Mouse (Mus musculus) heart, embryonic 13.5 days (tissue): Measurements from ENCODE around the gene Zgrf1. TPM values are rescaled to one million over a fixed set of nuclear protein-coding genes. Genes with fewer than 3 reads are reported as not detected.

Experiments used
- ATAC-seq: fragments of 200-750 bp; cut with Nextera tagmentation; 2 replicates; pipeline ENCODE4 v1.8.0; 2017; ENCODE audit warnings: moderate TSS enrichment; ENCODE audit not compliant: insufficient number of reproducible peaks, low FRiP score, low TSS enrichment; ENCODE audit errors: extremely low read depth
- H3K27ac ChIP-seq: fragments of 300-500 bp; sonication (generic); replicated peaks from 2 replicates; pipeline ENCODE4 v1.5.1; 2015; ENCODE audit warnings: moderate library complexity, mild to moderate bottlenecking, inconsistent platforms
- H3K27me3 ChIP-seq: fragments of 300-500 bp; sonication (generic); replicated peaks from 2 replicates; pipeline ENCODE4 v1.6.1; 2015; ENCODE audit warnings: mild to moderate bottlenecking, inconsistent platforms
- H3K36me3 ChIP-seq: fragments of 300-500 bp; sonication (generic); 2 replicates; pipeline ENCODE4 v1.6.1; 2015; ENCODE audit warnings: mild to moderate bottlenecking, inconsistent platforms
- H3K4me1 ChIP-seq: fragments of 300-500 bp; sonication (generic); 2 replicates; pipeline ENCODE4 v1.6.1; 2015; ENCODE audit warnings: inconsistent platforms
- H3K4me2 ChIP-seq: fragments of 300-500 bp; sonication (generic); 2 replicates; pipeline ENCODE4 v1.6.1; 2015; ENCODE audit warnings: inconsistent platforms, mild to moderate bottlenecking, moderate library complexity
- H3K4me3 ChIP-seq: fragments of 300-500 bp; sonication (generic); 2 replicates; pipeline ENCODE4 v1.5.1; 2015; ENCODE audit warnings: moderate library complexity, mild to moderate bottlenecking, inconsistent platforms
- H3K9ac ChIP-seq: fragments of 300-500 bp; sonication (generic); 2 replicates; pipeline ENCODE4 v1.6.1; 2015; ENCODE audit warnings: inconsistent platforms, mild to moderate bottlenecking, moderate library complexity
- H3K9me3 ChIP-seq: fragments of 300-500 bp; sonication (generic); 2 replicates; pipeline ENCODE4 v1.6.1; 2016; ENCODE audit warnings: inconsistent platforms
- WGBS: fragments of 180-500 bp; shearing (Covaris S2); methylation state at CpG from one replicate; pipeline ENCODE4 v1.1.7; 2015; ENCODE audit warnings: mixed read lengths; 5-methylcytosine and 5-hydroxymethylcytosine counted together
- polyA plus RNA-seq: library from polyadenylated mRNA; unstranded; fragments of >200 nt; fragmentation: Nextera tagmentation; extraction: Ambion mirVana; gene quantifications from 2 replicates; pipeline ENCODE4 v1.2.1, GENCODE M21; 2015

The Zgrf1 gene
- polyA plus RNA-seq, 1 experiment from 2014 or later, result 8.1 TPM

- Histone ChIP-seq H3K4me3 (no peak overlapping the region), H3K9me3 (no peaks in the 10 kb centered on the region), H3K27me3 (no peaks in the 10 kb centered on the region), H3K27ac (no peak overlapping the region), H3K9ac (no peak overlapping the region), H3K4me2 (no peak overlapping the region), H3K4me1 (no peaks in the 10 kb centered on the region), H3K36me3 (peaks cover 66% of the 10 kb centered on the region)
- ATAC-seq, result no peak
- WGBS, result 76% methylated on average over 3 of the region's 3 CpGs
Measured at GRCm38 (mm10) chr3:127565129-127565528, 11.8 kb downstream of the Zgrf1 start.

- H3K9ac ChIP-seq, result no peak overlapping the region
- H3K27me3 ChIP-seq, result no peaks in the 10 kb centered on the region
- no peak for ATAC-seq
- H3K9me3 ChIP-seq, result no peaks in the 10 kb centered on the region
- 63% methylated on average over 4 of the region's 4 CpGs for WGBS
- H3K4me2 ChIP-seq, result no peak overlapping the region
- no peaks in the 10 kb centered on the region for H3K4me1 ChIP-seq
- no peak overlapping the region for H3K4me3 ChIP-seq
- peaks cover 71% of the 10 kb centered on the region for H3K36me3 ChIP-seq
- H3K27ac ChIP-seq, result no peak overlapping the region
Measured at GRCm38 (mm10) chr3:127572557-127572956, 19.3 kb downstream of the Zgrf1 start.

- 69% methylated on average over 1 of the region's 1 CpGs for WGBS
- Histone ChIP-seq H3K27ac (no peak overlapping the region), H3K27me3 (no peaks in the 10 kb centered on the region), H3K4me1 (no peaks in the 10 kb centered on the region), H3K36me3 (peaks cover 69% of the 10 kb centered on the region), H3K9me3 (no peaks in the 10 kb centered on the region), H3K4me3 (no peak overlapping the region), H3K4me2 (no peak overlapping the region), H3K9ac (no peak overlapping the region)
- no peak for ATAC-seq
Measured at GRCm38 (mm10) chr3:127597136-127597535, 43.8 kb downstream of the Zgrf1 start.

- Histone ChIP-seq H3K9me3 (no peaks in the 10 kb centered on the region), H3K4me1 (no peaks in the 10 kb centered on the region), H3K4me3 (no peak overlapping the region), H3K36me3 (peaks cover 76% of the 10 kb centered on the region), H3K4me2 (no peak overlapping the region), H3K27ac (no peak overlapping the region), H3K9ac (no peak overlapping the region), H3K27me3 (no peaks in the 10 kb centered on the region)
- no peak for ATAC-seq
- WGBS, result 88% methylated on average over 2 of the region's 2 CpGs
Measured at GRCm38 (mm10) chr3:127608109-127608508, 54.8 kb downstream of the Zgrf1 start.

- no peak overlapping the region for H3K9ac ChIP-seq
- H3K27me3 ChIP-seq, result peaks cover 74% of the 10 kb centered on the region
Measured at GRCm38 (mm10) chr3:127625296-127625695, 72.0 kb downstream of the Zgrf1 start.

GRCm38 (mm10) chr3:127625701-127626399, 72.6 kb downstream of the Zgrf1 start:
- ATAC-seq, result no peak
- peaks cover 79% of the 10 kb centered on the region for H3K27me3 ChIP-seq
- under 1% methylated on average over 28 of the region's 28 CpGs for WGBS
- H3K9me3 ChIP-seq, result no peaks in the 10 kb centered on the region
- peaks cover 27% of the 10 kb centered on the region for H3K4me1 ChIP-seq
- H3K9ac ChIP-seq, result no peak overlapping the region
- H3K4me3 ChIP-seq, result peak overlapping the region; percentile 53
- no peak overlapping the region for H3K27ac ChIP-seq
- peak overlapping the region; percentile 81 for H3K4me2 ChIP-seq
- H3K36me3 ChIP-seq, result no peaks in the 10 kb centered on the region

More at GRCm38 (mm10) chr3:127625296-127625695, 72.0 kb downstream of the Zgrf1 start:
- Histone ChIP-seq H3K4me1 (peaks cover 27% of the 10 kb centered on the region), H3K9me3 (no peaks in the 10 kb centered on the region), H3K27ac (no peak overlapping the region), H3K4me2 (peak overlapping the region; percentile 81), H3K4me3 (peak overlapping the region; percentile 53), H3K36me3 (no peaks in the 10 kb centered on the region)
- no peak for ATAC-seq
- under 1% methylated on average over 36 of the region's 36 CpGs for WGBS

- 9% methylated on average over 3 of the region's 3 CpGs for WGBS
- no peak overlapping the region for H3K4me3 ChIP-seq
- H3K9me3 ChIP-seq, result no peaks in the 10 kb centered on the region
- H3K9ac ChIP-seq, result no peak overlapping the region
- ATAC-seq, result no peak
- H3K27ac ChIP-seq, result no peak overlapping the region
- peaks cover 27% of the 10 kb centered on the region for H3K4me1 ChIP-seq
- peaks cover 86% of the 10 kb centered on the region for H3K27me3 ChIP-seq
- no peaks in the 10 kb centered on the region for H3K36me3 ChIP-seq
- no peak overlapping the region for H3K4me2 ChIP-seq
Measured at GRCm38 (mm10) chr3:127626524-127626923, 73.2 kb downstream of the Zgrf1 start.

- Histone ChIP-seq H3K4me2 (peak overlapping the region; percentile 27), H3K4me1 (peaks cover 33% of the 10 kb centered on the region), H3K36me3 (no peaks in the 10 kb centered on the region), H3K27ac (no peak overlapping the region), H3K9ac (no peak overlapping the region), H3K4me3 (peak overlapping the region; percentile 5), H3K27me3 (peaks cover 91% of the 10 kb centered on the region), H3K9me3 (no peaks in the 10 kb centered on the region)
- no peak for ATAC-seq
- WGBS, result 2% methylated on average over 28 of the region's 28 CpGs
Measured at GRCm38 (mm10) chr3:127627151-127627955, 74.1 kb downstream of the Zgrf1 start.

GRCm38 (mm10) chr3:127627956-127628310, 74.6 kb downstream of the Zgrf1 start:
- H3K4me3 ChIP-seq, result peak overlapping the region; percentile 5
- peaks cover 38% of the 10 kb centered on the region for H3K4me1 ChIP-seq
- H3K9ac ChIP-seq, result no peak overlapping the region
- WGBS, result 0% methylated on average over 9 of the region's 9 CpGs
- H3K27ac ChIP-seq, result no peak overlapping the region
- no peaks in the 10 kb centered on the region for H3K9me3 ChIP-seq
- H3K36me3 ChIP-seq, result no peaks in the 10 kb centered on the region
- H3K4me2 ChIP-seq, result peak overlapping the region; percentile 27
- no peak for ATAC-seq
- H3K27me3 ChIP-seq, result peaks cover 93% of the 10 kb centered on the region

GRCm38 (mm10) chr3:127628311-127629184, 75.3 kb downstream of the Zgrf1 start:
- 4% methylated on average over 37 of the region's 37 CpGs for WGBS
- peaks cover 95% of the 10 kb centered on the region for H3K27me3 ChIP-seq
- no peak overlapping the region for H3K27ac ChIP-seq
- no peaks in the 10 kb centered on the region for H3K36me3 ChIP-seq
- no peak for ATAC-seq
- peaks cover 44% of the 10 kb centered on the region for H3K4me1 ChIP-seq
- peak overlapping the region; percentile 27 for H3K4me2 ChIP-seq
- no peaks in the 10 kb centered on the region for H3K9me3 ChIP-seq
- no peak overlapping the region for H3K9ac ChIP-seq
- H3K4me3 ChIP-seq, result peak overlapping the region; percentile 23

GRCm38 (mm10) chr3:127630190-127630589, 76.9 kb downstream of the Zgrf1 start:
- Histone ChIP-seq H3K4me1 (peaks cover 53% of the 10 kb centered on the region), H3K27me3 (peaks cover 97% of the 10 kb centered on the region), H3K9me3 (no peaks in the 10 kb centered on the region), H3K9ac (no peak overlapping the region), H3K4me2 (no peak overlapping the region), H3K27ac (no peak overlapping the region), H3K4me3 (no peak overlapping the region), H3K36me3 (no peaks in the 10 kb centered on the region)
- ATAC-seq, result no peak
- WGBS, result 7% methylated on average over 1 of the region's 1 CpGs
